Mouse (Mus musculus) intestine, embryonic 14.5 days (tissue): ENCODE results near the gene Sap30bp. TPM values are rescaled to one million over a fixed set of nuclear protein-coding genes. Genes with fewer than 3 reads are reported as not detected.
A peak's percentile ranks its signal among the peaks of the same experiment; 100 is the strongest.

Experiments
- ATAC-seq: fragments of 200-750 bp; cut with Nextera tagmentation; replicated peaks from 2 replicates; pipeline ENCODE4 v1.8.0; 2017; ENCODE audit warnings: low read depth, moderate number of reproducible peaks, moderate TSS enrichment, moderate library complexity; ENCODE audit not compliant: low FRiP score, low TSS enrichment
- DNase-seq: peaks from one replicate; pipeline ENCODE4 v3.0.0-alpha.2; 2018; ENCODE audit warnings: low spot score
- H3K27ac ChIP-seq: fragments of 300-500 bp; sonication (generic); 2 replicates; pipeline ENCODE4 v1.5.1; 2014; ENCODE audit warnings: low read depth, mild to moderate bottlenecking, control low read depth
- H3K27me3 ChIP-seq: fragments of 300-500 bp; sonication (generic); replicated peaks from 2 replicates; pipeline ENCODE4 v1.6.1; 2014; ENCODE audit warnings: low read length, control low read depth; ENCODE audit not compliant: control insufficient read depth, insufficient read depth
- H3K36me3 ChIP-seq: fragments of 300-500 bp; sonication (generic); 2 replicates; pipeline ENCODE4 v1.6.1; 2014; ENCODE audit warnings: low read length, control low read depth; ENCODE audit not compliant: control insufficient read depth, insufficient read depth
- H3K4me1 ChIP-seq: fragments of 300-500 bp; sonication (generic); replicated peaks from 2 replicates; pipeline ENCODE4 v1.6.1; 2014; ENCODE audit warnings: low read length, control low read depth, mixed read lengths; ENCODE audit not compliant: control insufficient read depth, insufficient read depth
- H3K4me2 ChIP-seq: fragments of 300-500 bp; sonication (generic); 2 replicates; pipeline ENCODE4 v1.6.1; 2014; ENCODE audit warnings: low read length
- H3K4me3 ChIP-seq: fragments of 300-500 bp; sonication (generic); 2 replicates; pipeline ENCODE4 v1.5.1; 2014; ENCODE audit warnings: low read depth, low read length, control low read depth, mixed read lengths
- H3K9ac ChIP-seq: fragments of 300-500 bp; sonication (generic); 2 replicates; pipeline ENCODE4 v1.6.1; 2014; ENCODE audit warnings: mild to moderate bottlenecking, low read length
- H3K9me3 ChIP-seq: fragments of 300-500 bp; sonication (generic); 2 replicates; pipeline ENCODE4 v1.6.1; 2016; ENCODE audit warnings: low read length, control low read depth; ENCODE audit not compliant: control insufficient read depth
- WGBS: fragments of 180-500 bp; shearing (Covaris S2); extraction: QIAGEN DNeasy Blood & Tissue Kit; methylation state at CpG from one replicate; pipeline ENCODE4 v1.1.7; 2014; 5-methylcytosine and 5-hydroxymethylcytosine counted together
- polyA plus RNA-seq: library from polyadenylated mRNA; unstranded; fragments of >200 nt; fragmentation: Nextera tagmentation; extraction: Ambion mirVana; gene quantifications from 2 replicates; pipeline ENCODE4 v1.2.1, GENCODE M21; 2014

Gene Sap30bp
- polyA plus RNA-seq, 1 experiment from 2014 or later = 37.3 TPM

GRCm38 (mm10) chr11:115939690-115940329 lies 6.7 kb downstream of the Sap30bp start:
- Histone ChIP-seq H3K4me1 (peaks cover 5% of the 10 kb centered on the region), H3K4me3 (no peak overlapping the region), H3K4me2 (no peak overlapping the region), H3K9me3 (no peaks in the 10 kb centered on the region), H3K27ac (no peak overlapping the region), H3K9ac (no peak overlapping the region), H3K36me3 (peaks cover 71% of the 10 kb centered on the region), H3K27me3 (no peaks in the 10 kb centered on the region)
- WGBS = 39% methylated on average over 6 of the region's 6 CpGs
- ATAC-seq (0 out of 2 replicates have a peak, but pooled peaks have one; percentile 36), DNase-seq (peak; percentile 84)

GRCm38 (mm10) chr11:115941980-115942379 lies 8.9 kb downstream of the Sap30bp start:
- ATAC-seq = no peak
- Histone ChIP-seq H3K9ac (no peak overlapping the region), H3K27me3 (no peaks in the 10 kb centered on the region), H3K27ac (no peak overlapping the region), H3K4me2 (no peak overlapping the region), H3K36me3 (peaks cover 85% of the 10 kb centered on the region), H3K9me3 (no peaks in the 10 kb centered on the region), H3K4me1 (no peaks in the 10 kb centered on the region), H3K4me3 (no peak overlapping the region)
- DNase-seq = no peak
- 80% methylated on average over 7 of the region's 7 CpGs for WGBS

GRCm38 (mm10) chr11:115945247-115945646 lies 12.2 kb downstream of the Sap30bp start:
- H3K27ac ChIP-seq = no peak overlapping the region
- DNase-seq = no peak
- WGBS = 85% methylated on average over 8 of the region's 8 CpGs

GRCm38 (mm10) chr11:115946221-115946828 lies 13.2 kb downstream of the Sap30bp start:
- Histone ChIP-seq H3K27ac (no peak overlapping the region), H3K4me2 (no peak overlapping the region), H3K9me3 (no peaks in the 10 kb centered on the region), H3K4me3 (no peak overlapping the region), H3K4me1 (no peaks in the 10 kb centered on the region), H3K9ac (no peak overlapping the region), H3K36me3 (peaks cover 80% of the 10 kb centered on the region), H3K27me3 (no peaks in the 10 kb centered on the region)
- WGBS = 91% methylated on average over 9 of the region's 9 CpGs
- no peak for DNase-seq
- no peak for ATAC-seq

More at GRCm38 (mm10) chr11:115945247-115945646, 12.2 kb downstream of the Sap30bp start:
- no peaks in the 10 kb centered on the region for H3K4me1 ChIP-seq
- no peaks in the 10 kb centered on the region for H3K27me3 ChIP-seq
- no peak overlapping the region for H3K4me2 ChIP-seq
- no peak for ATAC-seq
- H3K9me3 ChIP-seq = no peaks in the 10 kb centered on the region
- peaks cover 82% of the 10 kb centered on the region for H3K36me3 ChIP-seq
- H3K9ac ChIP-seq = no peak overlapping the region
- H3K4me3 ChIP-seq = no peak overlapping the region

- peaks cover 79% of the 10 kb centered on the region for H3K36me3 ChIP-seq
- DNase-seq (no peak), ATAC-seq (no peak)
- H3K4me3 ChIP-seq = no peak overlapping the region
- no peaks in the 10 kb centered on the region for H3K27me3 ChIP-seq
- H3K9ac ChIP-seq = no peak overlapping the region
- H3K27ac ChIP-seq = no peak overlapping the region
- 90% methylated on average over 9 of the region's 9 CpGs for WGBS
- H3K4me2 ChIP-seq = no peak overlapping the region
- no peaks in the 10 kb centered on the region for H3K9me3 ChIP-seq
- H3K4me1 ChIP-seq = no peaks in the 10 kb centered on the region
These were observed 15.2 kb downstream of the Sap30bp start for GRCm38 (mm10) chr11:115948316-115948715.

- H3K4me3 ChIP-seq = no peak overlapping the region
- H3K9me3 ChIP-seq = no peaks in the 10 kb centered on the region
- H3K27ac ChIP-seq = no peak overlapping the region
- ATAC-seq (no peak), DNase-seq (no peak)
- no peaks in the 10 kb centered on the region for H3K4me1 ChIP-seq
- WGBS = 86% methylated on average over 2 of the region's 2 CpGs
- H3K9ac ChIP-seq = no peak overlapping the region
- H3K4me2 ChIP-seq = no peak overlapping the region
- H3K27me3 ChIP-seq = no peaks in the 10 kb centered on the region
- H3K36me3 ChIP-seq = peaks cover 72% of the 10 kb centered on the region
These were observed 17.6 kb downstream of the Sap30bp start for GRCm38 (mm10) chr11:115950719-115951118.

GRCm38 (mm10) chr11:115954712-115955111 lies 21.6 kb downstream of the Sap30bp start:
- Histone ChIP-seq H3K4me2 (no peak overlapping the region), H3K36me3 (peaks cover 60% of the 10 kb centered on the region), H3K9ac (no peak overlapping the region), H3K9me3 (no peaks in the 10 kb centered on the region), H3K4me1 (no peaks in the 10 kb centered on the region), H3K27me3 (no peaks in the 10 kb centered on the region), H3K4me3 (no peak overlapping the region), H3K27ac (0 out of 2 replicates have a peak overlapping the region, but pooled peaks have one; percentile 34)
- DNase-seq = no peak
- WGBS = 76% methylated on average over 5 of the region's 5 CpGs
- ATAC-seq = no peak

GRCm38 (mm10) chr11:115955195-115955858 lies 22.2 kb downstream of the Sap30bp start:
- DNase-seq = no peak
- H3K4me3 ChIP-seq = no peak overlapping the region

More at GRCm38 (mm10) chr11:115955195-115955858, 22.2 kb downstream of the Sap30bp start:
- H3K27ac ChIP-seq = peak overlapping the region; percentile 34; the same call in 1 of the 2 replicates
- peak; percentile 48; the same call in 1 of the 2 replicates for ATAC-seq
- H3K36me3 ChIP-seq = peaks cover 63% of the 10 kb centered on the region
- H3K27me3 ChIP-seq = no peaks in the 10 kb centered on the region
- 60% methylated on average over 10 of the region's 10 CpGs for WGBS
- no peaks in the 10 kb centered on the region for H3K4me1 ChIP-seq
- H3K9ac ChIP-seq = no peak overlapping the region
- H3K4me2 ChIP-seq = no peak overlapping the region
- H3K9me3 ChIP-seq = no peaks in the 10 kb centered on the region
